Mouse (Mus musculus): ENCODE measurements around the gene Stmn1. TPM values are rescaled to one million over a fixed set of nuclear protein-coding genes. Genes with fewer than 3 reads are reported as not detected.
A peak's percentile ranks its signal among the peaks of the same experiment; 100 is the strongest.

The Stmn1 gene
- polyA plus RNA-seq, 1 experiment = 2,202 TPM

DNA sequence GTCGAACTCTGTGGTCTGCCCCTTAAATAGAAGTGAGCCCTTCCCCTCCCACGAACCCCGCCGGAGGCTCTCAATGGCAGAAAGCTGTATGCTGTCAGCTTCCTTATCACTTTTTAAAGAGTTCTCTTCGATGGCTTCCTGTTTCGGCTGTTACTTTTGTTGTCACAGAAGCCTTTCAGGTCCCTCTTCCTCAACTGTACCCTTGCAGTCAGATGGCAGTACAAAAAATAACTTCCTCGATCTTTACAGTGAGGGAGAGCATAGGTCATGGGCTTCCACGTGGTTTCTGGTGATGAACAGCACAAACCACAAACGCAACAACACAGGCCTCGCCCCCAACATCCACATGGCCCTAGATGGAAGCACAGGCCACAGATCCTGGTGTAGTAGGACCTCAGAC, 7.8 kb upstream of the Stmn1 start:
- DNase-seq (ENCODE audit: low read depth) = no peak
- TF ChIP-seq POLR2A (IDR thresholded peaks at IDR 0.05; ENCODE audit: borderline replicate concordance, extremely low read depth, insufficient read depth, insufficient read length, poor library complexity, severe bottlenecking) = no peak
- TF ChIP-seq CTCF (IDR thresholded peaks at IDR 0.05; ENCODE audit: borderline replicate concordance, extremely low read depth, insufficient read depth, insufficient read length) = no peak

DNA sequence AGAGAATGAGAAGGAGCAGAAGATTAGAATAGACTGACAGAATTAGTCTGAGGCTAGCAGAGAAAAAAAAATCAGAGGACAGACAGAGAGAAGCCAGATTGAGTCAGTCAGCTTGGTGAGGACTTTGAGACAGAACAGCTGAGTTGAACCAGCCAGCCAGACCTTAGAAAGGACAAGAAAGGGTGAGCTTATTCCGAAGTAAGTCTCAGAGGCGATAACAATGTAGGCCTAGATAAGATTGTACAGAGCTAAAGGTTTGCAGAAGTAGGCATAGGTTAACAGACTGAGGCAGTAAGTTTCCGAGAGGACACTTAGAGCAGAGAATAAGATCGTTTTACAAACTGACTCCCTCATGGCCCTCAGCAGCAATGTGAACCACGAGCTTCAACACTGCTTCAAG, 6.9 kb upstream of the Stmn1 start:
- no peak for DNase-seq (ENCODE audit: low read depth)
- TF ChIP-seq POLR2A (IDR thresholded peaks at IDR 0.05; ENCODE audit: borderline replicate concordance, extremely low read depth, insufficient read depth, insufficient read length, poor library complexity, severe bottlenecking) (no peak), CTCF (IDR thresholded peaks at IDR 0.05; ENCODE audit: borderline replicate concordance, extremely low read depth, insufficient read depth, insufficient read length) (no peak)

DNA sequence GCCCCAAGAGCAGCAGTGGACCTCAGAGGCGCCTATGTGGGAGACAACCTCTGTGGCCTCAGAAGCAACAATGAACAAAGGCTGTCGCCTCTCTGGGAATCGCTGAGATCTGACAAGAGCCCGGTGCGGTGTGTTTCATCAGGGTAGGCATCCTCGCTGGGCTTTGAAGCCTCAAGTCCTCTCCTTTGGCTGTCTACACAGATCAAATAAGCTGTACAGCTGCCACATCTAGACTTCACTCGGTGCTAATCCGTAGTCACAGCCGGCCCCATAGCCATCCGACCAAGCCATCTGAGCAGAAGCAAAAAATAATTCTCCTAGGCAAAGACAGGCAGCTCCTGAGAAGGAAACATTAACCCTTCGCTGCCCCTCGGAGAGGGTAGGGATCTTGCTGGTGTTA, 2.3 kb upstream of the Stmn1 start:
- TF ChIP-seq CTCF (IDR thresholded peaks at IDR 0.05; ENCODE audit: borderline replicate concordance, extremely low read depth, insufficient read depth, insufficient read length) (no peak), POLR2A (IDR thresholded peaks at IDR 0.05; ENCODE audit: borderline replicate concordance, extremely low read depth, insufficient read depth, insufficient read length, poor library complexity, severe bottlenecking) (no peak)
- peak; percentile 77 for DNase-seq (ENCODE audit: low read depth)

DNA sequence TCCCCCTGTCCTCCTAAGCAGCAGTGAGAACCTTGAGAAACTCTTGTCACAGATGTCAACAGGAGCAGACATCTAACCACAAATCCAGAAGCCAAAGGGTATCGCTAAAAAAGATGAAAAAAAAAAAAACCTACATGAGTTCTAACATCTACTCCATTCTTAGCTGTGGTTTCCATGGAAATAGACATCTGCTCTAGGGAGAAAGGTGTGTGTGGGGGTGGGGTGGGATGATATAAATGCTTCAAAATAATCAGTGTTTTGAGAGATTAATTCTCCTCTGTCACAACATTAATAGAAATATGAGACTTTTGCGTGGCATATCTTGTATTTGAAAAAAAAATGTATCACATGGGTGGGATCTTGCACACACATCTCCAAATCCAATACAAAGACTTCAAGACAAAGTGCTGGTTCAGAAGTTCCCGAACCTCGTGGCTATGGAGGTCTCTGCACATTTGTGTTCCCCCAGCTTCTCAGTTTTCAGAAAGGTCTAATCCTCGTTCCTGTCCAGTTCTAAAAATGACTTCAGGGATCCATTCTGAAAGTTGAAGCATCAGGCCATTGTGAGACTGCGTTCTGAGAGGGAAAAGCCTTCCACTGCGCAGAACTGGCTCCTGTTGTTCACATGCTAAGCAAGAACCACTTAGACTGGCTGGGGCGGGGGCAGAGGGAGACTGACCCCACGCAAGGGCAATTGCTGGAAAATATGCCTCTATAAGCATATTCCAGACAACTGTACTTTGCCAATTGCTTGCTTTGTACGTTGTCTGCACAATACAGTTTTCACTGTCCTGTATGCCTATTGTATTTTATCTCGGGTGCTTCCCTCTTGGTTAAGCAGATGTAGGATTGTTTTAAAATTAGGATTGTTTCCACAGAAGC, 1.5 kb upstream of the Stmn1 start:
- TF ChIP-seq CTCF (IDR thresholded peaks at IDR 0.05; ENCODE audit: borderline replicate concordance, extremely low read depth, insufficient read depth, insufficient read length) (no peak), POLR2A (IDR thresholded peaks at IDR 0.05; ENCODE audit: borderline replicate concordance, extremely low read depth, insufficient read depth, insufficient read length, poor library complexity, severe bottlenecking) (no peak)
- DNase-seq (ENCODE audit: low read depth) = peak; percentile 65

DNA sequence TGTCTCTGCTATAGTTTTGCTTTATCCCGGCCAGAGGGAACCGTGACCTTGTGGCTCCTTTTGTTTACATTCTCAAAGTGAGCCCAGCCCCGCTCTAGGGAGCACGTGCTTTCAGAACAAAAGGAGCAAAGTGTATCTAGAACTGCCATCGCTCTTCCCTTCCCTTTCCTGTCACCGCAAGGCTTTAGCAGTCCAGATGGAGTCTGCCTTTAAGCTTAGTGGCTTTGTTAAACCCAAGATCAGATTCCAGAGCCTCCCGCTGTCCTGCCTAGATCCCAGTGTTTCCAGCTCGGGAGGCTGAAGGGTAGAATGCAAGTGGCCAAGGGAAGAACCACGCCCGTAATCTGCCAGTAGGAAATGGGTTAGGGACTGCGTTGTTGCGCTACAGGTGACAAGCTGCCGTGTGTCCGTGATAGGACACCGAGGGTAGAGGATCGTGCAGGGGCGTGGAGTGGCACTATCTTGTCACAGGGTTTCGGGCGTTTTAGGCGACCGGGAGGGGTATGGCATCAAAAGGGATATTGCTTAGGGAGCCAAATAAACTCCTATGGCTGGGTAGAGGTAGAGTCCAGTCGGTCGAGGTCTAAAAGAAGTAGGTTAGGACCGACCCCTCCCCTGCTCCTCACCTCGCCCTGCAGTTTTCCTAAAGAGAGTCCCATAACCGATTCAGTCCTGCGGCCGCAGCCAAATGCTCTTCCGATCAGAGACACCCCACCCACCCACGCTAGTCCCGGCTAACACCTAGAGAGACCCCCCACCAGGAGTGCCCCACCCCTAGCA, 495 bp upstream of the Stmn1 start:
- no peak for TF ChIP-seq POLR2A (IDR thresholded peaks at IDR 0.05; ENCODE audit: borderline replicate concordance, extremely low read depth, insufficient read depth, insufficient read length, poor library complexity, severe bottlenecking)
- no peak for TF ChIP-seq CTCF (IDR thresholded peaks at IDR 0.05; ENCODE audit: borderline replicate concordance, extremely low read depth, insufficient read depth, insufficient read length)
- peak; percentile 79 for DNase-seq (ENCODE audit: low read depth)

DNA sequence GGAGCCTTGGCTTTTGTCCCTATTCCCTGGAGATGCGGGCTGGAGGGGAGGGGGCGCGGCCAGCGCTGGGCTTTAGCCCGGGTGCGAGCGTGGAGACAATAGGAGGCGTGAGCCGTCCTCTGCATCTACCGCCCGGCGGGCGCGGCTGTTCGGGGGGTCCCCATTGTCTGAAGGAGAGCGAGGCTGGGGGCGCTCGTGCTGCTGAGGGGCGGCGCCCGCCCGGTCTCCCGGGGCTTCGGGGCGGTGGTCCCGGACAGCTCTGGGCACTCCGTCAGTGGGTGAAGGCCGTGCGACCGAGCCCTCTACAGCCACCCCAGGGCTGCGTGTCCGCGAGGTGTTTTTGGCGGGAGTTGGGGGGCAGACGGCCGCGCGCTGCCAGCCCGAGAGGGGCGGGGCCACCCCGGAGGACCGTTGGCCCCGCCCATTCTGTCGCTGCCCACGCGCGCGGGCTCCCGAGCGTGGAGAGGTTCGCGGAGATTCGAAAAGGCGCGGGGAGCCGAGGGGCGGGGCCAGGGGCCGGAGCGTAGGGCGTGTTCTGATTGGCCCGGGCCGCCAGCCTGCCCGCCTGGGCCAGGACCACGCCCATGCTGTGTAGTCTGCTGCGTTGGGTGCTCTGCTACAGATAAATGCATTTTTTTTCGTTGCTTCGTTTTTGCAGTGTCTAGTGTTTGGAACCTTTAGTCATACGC, 602 bp downstream of the Stmn1 start:
- peak; percentile 98 for DNase-seq (ENCODE audit: low read depth)
- TF ChIP-seq CTCF (IDR thresholded peaks at IDR 0.05; ENCODE audit: borderline replicate concordance, extremely low read depth, insufficient read depth, insufficient read length) (no peak), POLR2A (IDR thresholded peaks at IDR 0.05; ENCODE audit: borderline replicate concordance, extremely low read depth, insufficient read depth, insufficient read length, poor library complexity, severe bottlenecking) (no peak)

DNA sequence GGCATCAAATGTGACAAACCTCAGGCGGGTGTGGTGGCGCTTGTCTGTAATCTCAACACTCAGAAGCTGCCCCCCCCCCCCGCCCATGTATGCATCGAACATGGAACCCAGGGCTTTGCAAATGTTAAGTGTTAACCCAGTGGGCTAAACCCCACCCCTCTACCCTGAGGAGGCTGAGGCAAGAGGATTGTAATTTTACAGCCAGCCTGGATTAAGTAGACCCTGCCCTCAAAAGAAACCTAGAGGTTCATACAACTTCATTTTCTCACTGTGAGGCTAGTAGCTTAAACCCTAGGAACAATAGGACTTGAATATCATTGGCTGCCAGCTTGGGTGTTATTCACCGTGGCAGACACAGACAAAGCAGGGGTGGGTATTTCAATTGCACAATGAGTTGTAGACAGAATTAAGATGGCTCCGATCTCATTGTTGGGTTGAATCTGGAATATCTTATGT, 1.2 kb downstream of the Stmn1 start:
- TF ChIP-seq POLR2A (IDR thresholded peaks at IDR 0.05; ENCODE audit: borderline replicate concordance, extremely low read depth, insufficient read depth, insufficient read length, poor library complexity, severe bottlenecking) (no peak), CTCF (IDR thresholded peaks at IDR 0.05; ENCODE audit: borderline replicate concordance, extremely low read depth, insufficient read depth, insufficient read length) (no peak)
- peak; percentile 91 for DNase-seq (ENCODE audit: low read depth)

DNA sequence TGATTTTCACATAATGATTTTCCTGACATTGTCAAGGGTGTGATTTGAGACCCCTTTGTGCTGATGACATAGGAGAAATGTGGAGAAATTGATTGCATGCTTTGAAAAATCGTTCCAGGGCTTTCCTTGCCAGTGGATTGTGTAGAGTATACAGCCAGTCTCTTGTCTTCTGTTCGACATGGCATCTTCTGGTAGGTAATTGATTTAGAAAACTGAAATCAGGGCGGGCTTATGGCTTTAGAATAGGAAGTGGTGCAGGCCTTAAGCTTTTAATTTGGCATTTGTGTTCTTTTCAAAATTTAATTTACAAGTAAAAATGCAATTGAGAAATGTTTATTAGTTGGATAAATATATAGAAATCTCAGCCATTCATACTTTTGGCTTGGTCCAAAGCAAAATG, 1.9 kb downstream of the Stmn1 start:
- DNase-seq (ENCODE audit: low read depth) = peak; percentile 62
- TF ChIP-seq CTCF (IDR thresholded peaks at IDR 0.05; ENCODE audit: borderline replicate concordance, extremely low read depth, insufficient read depth, insufficient read length) (no peak), POLR2A (IDR thresholded peaks at IDR 0.05; ENCODE audit: borderline replicate concordance, extremely low read depth, insufficient read depth, insufficient read length, poor library complexity, severe bottlenecking) (no peak)

DNA sequence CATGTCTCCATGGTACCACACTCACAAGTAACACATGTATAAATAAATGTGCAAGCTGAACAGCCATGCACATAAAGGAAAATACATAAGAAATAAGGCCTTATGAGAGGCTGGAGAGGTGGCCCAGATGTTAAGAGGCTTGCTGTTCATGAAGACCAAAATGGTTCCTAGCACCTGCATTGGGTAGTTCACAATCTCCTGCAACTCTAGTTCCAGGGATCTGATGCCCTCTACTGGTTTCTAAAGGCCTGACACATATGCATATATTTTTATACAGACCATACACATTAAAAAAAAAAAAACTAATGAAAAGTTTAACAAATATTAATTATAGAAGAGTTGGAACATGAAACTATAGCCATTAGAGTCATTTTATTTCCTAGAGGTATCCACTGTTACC, 3.3 kb downstream of the Stmn1 start:
- peak; percentile 70 for DNase-seq (ENCODE audit: low read depth)

DNA sequence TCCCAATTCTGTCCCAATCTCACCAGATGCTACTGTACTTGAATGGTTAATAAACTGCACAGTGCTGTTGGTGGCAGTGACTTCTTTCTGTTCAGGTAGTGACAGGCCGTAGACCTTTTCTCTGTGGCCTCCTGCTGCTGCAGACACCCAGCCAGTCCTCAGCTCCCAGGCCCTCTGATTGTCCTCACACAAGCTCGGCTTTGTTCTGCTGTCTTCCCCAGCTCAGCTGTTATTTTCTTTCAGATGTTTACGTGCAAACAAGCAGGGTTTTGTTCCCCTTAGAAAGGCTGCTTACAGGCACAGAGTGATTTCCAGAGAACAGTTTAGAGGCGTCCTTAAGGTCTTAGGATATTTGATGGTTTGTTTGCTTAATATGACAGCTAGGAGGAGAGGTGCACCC, 5.6 kb downstream of the Stmn1 start:
- peak; percentile 51 for DNase-seq (ENCODE audit: low read depth)
- TF ChIP-seq CTCF (IDR thresholded peaks at IDR 0.05; ENCODE audit: borderline replicate concordance, extremely low read depth, insufficient read depth, insufficient read length) (no peak), POLR2A (IDR thresholded peaks at IDR 0.05; ENCODE audit: borderline replicate concordance, extremely low read depth, insufficient read depth, insufficient read length, poor library complexity, severe bottlenecking) (no peak)

More for the DNA sequence above, 3.3 kb downstream of the Stmn1 start:
- TF ChIP-seq CTCF (IDR thresholded peaks at IDR 0.05; ENCODE audit: borderline replicate concordance, extremely low read depth, insufficient read depth, insufficient read length) = peak; percentile 27; the same call in 1 of the 2 replicates
- no peak for TF ChIP-seq POLR2A (IDR thresholded peaks at IDR 0.05; ENCODE audit: borderline replicate concordance, extremely low read depth, insufficient read depth, insufficient read length, poor library complexity, severe bottlenecking)

DNA sequence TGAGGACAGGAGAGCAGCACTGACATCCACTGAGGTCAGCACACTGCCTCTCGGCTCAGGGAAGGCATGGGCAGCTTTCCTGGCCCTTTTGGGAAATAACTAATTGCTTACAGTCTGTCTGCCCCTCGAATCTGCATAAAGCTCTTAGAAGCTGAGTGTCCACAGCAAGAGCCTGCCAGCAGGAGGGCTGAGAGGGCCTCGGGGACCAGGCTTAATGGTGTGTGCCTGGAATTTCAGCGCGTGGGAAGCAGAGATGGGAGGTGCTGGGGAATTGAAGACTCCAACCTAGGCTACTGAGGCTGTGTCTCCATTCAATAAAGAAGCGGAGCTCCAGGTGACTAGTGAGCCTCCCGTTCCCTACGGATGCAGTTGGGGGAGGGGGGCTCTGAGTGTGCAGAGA, 6.1 kb downstream of the Stmn1 start:
- no peak for TF ChIP-seq CTCF (IDR thresholded peaks at IDR 0.05; ENCODE audit: borderline replicate concordance, extremely low read depth, insufficient read depth, insufficient read length)
- no peak for TF ChIP-seq POLR2A (IDR thresholded peaks at IDR 0.05; ENCODE audit: borderline replicate concordance, extremely low read depth, insufficient read depth, insufficient read length, poor library complexity, severe bottlenecking)
- peak; percentile 64 for DNase-seq (ENCODE audit: low read depth)

Measured in brain, embryonic 14.5 days (tissue).